Mouse (Mus musculus): ENCODE data around the gene 1700010B08Rik. TPM values are rescaled to one million over a fixed set of nuclear protein-coding genes. Genes with fewer than 3 reads are reported as not detected.

The 1700010B08Rik gene
- polyA plus RNA-seq, 1 experiment from 2014 or later: 0.13 TPM

DNA sequence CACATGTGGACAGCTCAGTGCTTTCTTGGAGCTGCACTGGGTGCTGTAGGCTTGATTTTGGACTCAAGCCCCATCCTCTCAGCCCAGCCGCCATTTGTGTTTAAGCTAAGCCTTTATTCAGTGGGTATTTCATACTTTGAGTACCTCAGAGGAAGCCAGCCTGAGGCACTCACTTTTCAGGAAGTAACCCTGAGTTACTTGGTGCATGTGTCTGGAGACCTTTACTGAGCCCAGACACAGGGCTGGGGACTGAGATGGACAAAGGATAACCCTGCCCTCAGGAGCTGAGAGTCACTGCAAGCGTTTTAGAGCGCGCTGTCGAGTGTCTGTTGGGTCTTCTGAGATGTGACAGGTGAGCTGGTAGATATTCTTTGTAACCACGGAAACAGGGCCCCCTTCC, 41.4 kb downstream of the 1700010B08Rik start:
- WGBS: 74% methylated on average over 6 of the region's 6 CpGs
- Histone ChIP-seq H3K4me3 (ENCODE audit: low read depth, low read length) (no peak overlapping the region), H3K4me2 (replicated peaks; ENCODE audit: low read depth, low read length) (no peak overlapping the region), H3K36me3 (ENCODE audit: insufficient read depth, low read length) (0 out of 2 replicates have a peak, but pooled peaks cover 5% of the 10 kb centered on the region), H3K4me1 (ENCODE audit: insufficient read depth, low read depth, low read length) (no peaks in the 10 kb centered on the region), H3K9ac (replicated peaks; ENCODE audit: low read depth) (no peak overlapping the region), H3K9me3 (ENCODE audit: low read length) (no peaks in the 10 kb centered on the region), H3K27ac (ENCODE audit: low read length) (no peak overlapping the region), H3K27me3 (replicated peaks; ENCODE audit: insufficient read depth, low read length) (no peaks in the 10 kb centered on the region)
- DNase-seq (ENCODE audit: low spot score) (no peak), ATAC-seq (no peak)
- TF ChIP-seq CTCF (IDR thresholded peaks at IDR 0.05) (no peak), EP300 (IDR thresholded peaks at IDR 0.05) (no peak)

DNA sequence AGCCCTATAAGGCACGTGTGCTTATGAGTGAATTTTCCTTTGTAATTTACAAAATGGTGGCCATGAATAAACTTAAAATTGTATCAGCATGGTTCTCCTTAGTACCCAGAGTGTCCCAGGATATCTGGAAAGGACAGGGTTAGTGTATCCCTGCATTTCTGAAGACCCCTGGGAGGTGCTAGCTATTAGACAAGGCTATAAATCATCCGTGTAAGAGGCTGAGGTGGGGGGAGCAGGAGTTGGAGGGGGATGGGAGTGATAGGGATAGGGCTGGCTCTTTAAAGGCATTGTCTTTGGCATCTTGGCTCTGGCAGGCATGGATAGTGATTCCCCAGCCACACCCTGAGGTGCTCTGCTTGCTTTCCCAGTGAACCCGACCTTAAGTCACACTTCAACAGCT, 45.4 kb downstream of the 1700010B08Rik start:
- Histone ChIP-seq H3K9me3 (ENCODE audit: low read length) (no peaks in the 10 kb centered on the region), H3K4me3 (ENCODE audit: low read depth, low read length) (no peak overlapping the region), H3K27ac (ENCODE audit: low read length) (no peak overlapping the region), H3K4me1 (ENCODE audit: insufficient read depth, low read depth, low read length) (no peaks in the 10 kb centered on the region), H3K9ac (replicated peaks; ENCODE audit: low read depth) (no peak overlapping the region), H3K36me3 (ENCODE audit: insufficient read depth, low read length) (0 out of 2 replicates have a peak, but pooled peaks cover 5% of the 10 kb centered on the region), H3K4me2 (replicated peaks; ENCODE audit: low read depth, low read length) (no peak overlapping the region), H3K27me3 (replicated peaks; ENCODE audit: insufficient read depth, low read length) (no peaks in the 10 kb centered on the region)
- WGBS: 57% methylated on average over 3 of the region's 3 CpGs
- ATAC-seq (no peak), DNase-seq (ENCODE audit: low spot score) (no peak)
- no peak for TF ChIP-seq EP300 (IDR thresholded peaks at IDR 0.05)

DNA sequence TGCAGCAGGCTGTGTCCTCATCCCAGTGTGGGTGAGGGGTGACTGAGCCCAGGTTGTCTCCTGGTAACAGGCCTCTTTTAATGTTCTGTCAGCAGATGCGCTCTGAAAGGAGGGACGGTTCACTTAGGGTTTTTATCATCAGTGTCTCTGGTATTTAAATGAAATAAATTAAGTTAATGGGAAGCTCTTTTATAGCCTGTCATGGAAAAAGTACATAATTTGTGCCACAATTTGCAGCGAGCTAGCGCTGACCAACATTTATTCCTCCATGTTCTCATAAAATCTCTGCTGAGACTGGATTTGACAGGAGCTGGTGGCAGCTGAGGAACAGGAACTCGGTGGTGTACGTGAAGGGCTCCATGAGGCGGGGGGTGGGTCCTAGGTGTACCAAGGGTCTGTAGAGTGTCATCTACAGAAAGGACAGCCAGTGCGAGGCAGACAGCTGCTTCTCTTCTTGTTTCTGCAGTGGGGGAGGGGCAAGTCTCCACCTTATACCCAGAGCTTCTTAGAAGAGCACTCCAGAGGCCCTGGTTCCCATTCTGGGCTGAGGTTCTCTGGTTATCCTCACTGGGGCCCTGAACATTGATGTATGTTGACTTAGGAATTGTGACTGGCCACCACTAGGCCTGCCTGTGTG, 48.9 kb downstream of the 1700010B08Rik start:
- ATAC-seq (no peak), DNase-seq (ENCODE audit: low spot score) (no peak)
- 0 out of 2 replicates have a peak, but pooled peaks cover 5% of the 10 kb centered on the region for H3K36me3 ChIP-seq (ENCODE audit: insufficient read depth, low read length)
- H3K27me3 ChIP-seq (replicated peaks; ENCODE audit: insufficient read depth, low read length): no peaks in the 10 kb centered on the region
- H3K4me1 ChIP-seq (ENCODE audit: insufficient read depth, low read depth, low read length): no peaks in the 10 kb centered on the region
- TF ChIP-seq CTCF (IDR thresholded peaks at IDR 0.05): no peak
- TF ChIP-seq EP300 (IDR thresholded peaks at IDR 0.05): no peak
- H3K4me2 ChIP-seq (replicated peaks; ENCODE audit: low read depth, low read length): no peak overlapping the region
- H3K27ac ChIP-seq (ENCODE audit: low read length): no peak overlapping the region
- no peak overlapping the region for H3K9ac ChIP-seq (replicated peaks; ENCODE audit: low read depth)
- H3K9me3 ChIP-seq (ENCODE audit: low read length): no peaks in the 10 kb centered on the region
- WGBS: 66% methylated on average over 8 of the region's 8 CpGs
- no peak overlapping the region for H3K4me3 ChIP-seq (ENCODE audit: low read depth, low read length)

DNA sequence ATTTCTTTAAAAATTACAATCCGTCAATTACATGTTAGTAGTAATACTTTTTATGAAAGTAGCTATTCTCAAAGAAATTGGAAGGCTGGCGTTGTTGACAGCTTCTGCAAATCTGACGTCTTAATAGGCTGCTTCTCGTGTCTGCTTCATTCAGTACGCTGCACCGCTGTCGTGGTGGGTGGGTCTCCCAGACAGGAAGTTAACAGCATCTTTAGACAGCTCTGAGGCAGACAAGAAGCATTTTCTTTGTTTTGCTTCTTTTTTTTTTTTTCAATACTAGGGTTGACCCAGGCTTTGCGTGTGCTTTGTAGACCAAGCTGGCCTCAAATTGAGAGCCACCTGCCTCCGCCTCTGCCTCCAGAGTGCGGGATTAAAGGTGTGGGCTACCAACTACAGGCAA, 50.0 kb downstream of the 1700010B08Rik start:
- no peak for TF ChIP-seq CTCF (IDR thresholded peaks at IDR 0.05)
- TF ChIP-seq EP300 (IDR thresholded peaks at IDR 0.05): no peak
- Histone ChIP-seq H3K27me3 (replicated peaks; ENCODE audit: insufficient read depth, low read length) (no peaks in the 10 kb centered on the region), H3K36me3 (ENCODE audit: insufficient read depth, low read length) (0 out of 2 replicates have a peak, but pooled peaks cover 5% of the 10 kb centered on the region), H3K4me1 (ENCODE audit: insufficient read depth, low read depth, low read length) (no peaks in the 10 kb centered on the region), H3K4me2 (replicated peaks; ENCODE audit: low read depth, low read length) (no peak overlapping the region), H3K9me3 (ENCODE audit: low read length) (no peaks in the 10 kb centered on the region), H3K4me3 (ENCODE audit: low read depth, low read length) (no peak overlapping the region), H3K27ac (ENCODE audit: low read length) (no peak overlapping the region; the same call in 1 of the 2 replicates), H3K9ac (replicated peaks; ENCODE audit: low read depth) (no peak overlapping the region)
- ATAC-seq: no peak
- WGBS: 63% methylated on average over 10 of the region's 10 CpGs
- no peak for DNase-seq (ENCODE audit: low spot score)

DNA sequence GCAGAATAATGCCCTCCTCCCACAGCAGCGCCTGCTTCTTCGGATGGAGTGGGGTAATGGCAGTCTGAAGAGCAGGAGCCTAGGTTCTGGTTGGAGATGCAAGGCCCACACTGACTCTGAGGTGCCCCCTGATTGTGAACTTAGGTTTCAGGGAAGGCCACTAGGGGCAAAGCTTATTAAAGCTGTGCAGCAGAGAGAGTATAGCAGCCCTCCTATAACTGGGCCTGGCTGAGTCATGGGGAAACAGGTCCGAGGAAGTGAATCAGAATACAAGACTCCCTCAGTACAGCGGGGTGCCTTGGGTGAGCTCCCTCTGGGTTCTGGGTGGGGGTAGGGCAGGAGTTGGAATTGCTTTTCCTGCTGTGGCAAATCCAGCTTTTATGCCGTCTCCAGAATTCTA, 51.4 kb downstream of the 1700010B08Rik start:
- DNase-seq (ENCODE audit: low spot score) (no peak), ATAC-seq (no peak)
- Histone ChIP-seq H3K4me2 (replicated peaks; ENCODE audit: low read depth, low read length) (no peak overlapping the region), H3K27ac (ENCODE audit: low read length) (no peak overlapping the region), H3K4me1 (ENCODE audit: insufficient read depth, low read depth, low read length) (no peaks in the 10 kb centered on the region), H3K4me3 (ENCODE audit: low read depth, low read length) (no peak overlapping the region), H3K9me3 (ENCODE audit: low read length) (no peaks in the 10 kb centered on the region), H3K9ac (replicated peaks; ENCODE audit: low read depth) (no peak overlapping the region), H3K27me3 (replicated peaks; ENCODE audit: insufficient read depth, low read length) (no peaks in the 10 kb centered on the region), H3K36me3 (ENCODE audit: insufficient read depth, low read length) (no peaks in the 10 kb centered on the region)
- TF ChIP-seq CTCF (IDR thresholded peaks at IDR 0.05) (peak; percentile 18; the same call in 1 of the 2 replicates), EP300 (IDR thresholded peaks at IDR 0.05) (no peak)
- WGBS: 70% methylated on average over 5 of the region's 5 CpGs

Small RNA genes within 50 kb of the gene (microRNA-seq; reads per million reads assigned to microRNA genes)
- not detected for gene Mir6340

Other genes with a start within 250 kb of the 1700010B08Rik start
- gene 1700021F07Rik, start 196.8 kb upstream of the 1700010B08Rik start, polyA plus RNA-seq (2015; fragmentation: Nextera tagmentation; extraction: Ambion mirVana): not detected in 2 replicates
- gene Ankrd60, start 141.1 kb upstream of the 1700010B08Rik start, polyA plus RNA-seq (2015; fragmentation: Nextera tagmentation; extraction: Ambion mirVana): not detected in 2 replicates
- gene Rab22a, start 59.7 kb upstream of the 1700010B08Rik start, polyA plus RNA-seq (2015; fragmentation: Nextera tagmentation; extraction: Ambion mirVana): 27.3 and 29.0 TPM in 2 replicates
- gene Vapb, start 18.1 kb downstream of the 1700010B08Rik start, polyA plus RNA-seq (2015; fragmentation: Nextera tagmentation; extraction: Ambion mirVana): 12.4 and 12.9 TPM in 2 replicates

Measured in lung, postnatal 0 days (tissue).